Mouse (Mus musculus) B cell, adult 62 days (primary cell): ENCODE results near the gene Tle2. TPM values are rescaled to one million over a fixed set of nuclear protein-coding genes. Genes with fewer than 3 reads are reported as not detected.

ENCODE experiments used
- total RNA-seq: library from RNA; stranded (reverse); gene quantifications from 4 replicates; pipeline ENCODE4 v1.2.4, GENCODE M21; 2023

Gene Tle2
- total RNA-seq = 2.8 to 6.0 TPM (median 4.1 TPM) in 4 replicates

DNA sequence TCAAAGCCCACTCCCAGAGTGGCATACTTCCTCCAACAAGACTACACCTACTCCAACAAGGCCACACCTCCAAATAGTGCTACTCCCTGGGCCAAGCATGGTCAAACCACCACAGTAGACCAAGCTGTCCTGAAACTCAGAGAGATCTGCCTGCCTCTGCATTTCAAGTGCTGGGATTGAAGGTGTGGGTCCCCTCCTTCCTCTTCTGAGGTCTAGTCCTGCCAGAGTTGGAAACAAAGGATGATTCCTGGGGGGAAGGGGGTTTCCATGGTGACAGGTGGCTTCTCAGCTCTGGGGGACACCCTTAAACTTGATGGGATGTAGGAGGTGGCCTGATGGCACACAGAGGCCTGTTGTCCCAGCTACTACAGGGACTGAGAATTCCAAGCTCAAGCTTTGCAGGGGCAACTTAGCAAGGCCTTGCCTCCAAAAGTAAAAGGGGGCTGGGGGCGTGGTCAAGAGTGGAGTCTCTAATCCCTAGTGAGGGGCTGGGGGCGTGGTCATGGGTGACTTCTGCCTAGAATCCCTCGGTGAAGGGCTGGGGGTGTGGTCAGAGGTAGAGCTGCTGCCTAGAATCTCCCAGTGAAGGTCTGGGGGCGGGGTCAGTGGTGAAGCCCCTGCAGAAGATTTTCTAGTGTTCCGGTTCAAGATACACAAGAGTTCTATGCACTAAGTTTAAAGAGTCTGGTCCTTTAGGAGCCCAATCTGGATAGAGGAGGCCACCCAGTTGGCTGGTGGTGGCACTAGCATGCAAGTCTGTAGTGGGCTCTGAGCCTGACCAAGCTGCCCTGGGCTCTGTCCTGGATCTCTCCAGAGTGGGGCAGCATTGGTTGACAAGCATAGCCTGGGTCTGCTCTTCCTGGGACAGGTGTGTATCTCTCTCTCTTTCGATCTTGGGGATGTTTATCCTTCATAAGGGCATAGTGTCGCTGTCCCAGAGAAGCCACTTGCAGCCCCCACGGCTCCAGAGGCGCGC lies at the start of gene Tle2:
Gene Tle2 (plus strand): TSS at position 481 of the 976 bp plus-strand sequence.

DNA sequence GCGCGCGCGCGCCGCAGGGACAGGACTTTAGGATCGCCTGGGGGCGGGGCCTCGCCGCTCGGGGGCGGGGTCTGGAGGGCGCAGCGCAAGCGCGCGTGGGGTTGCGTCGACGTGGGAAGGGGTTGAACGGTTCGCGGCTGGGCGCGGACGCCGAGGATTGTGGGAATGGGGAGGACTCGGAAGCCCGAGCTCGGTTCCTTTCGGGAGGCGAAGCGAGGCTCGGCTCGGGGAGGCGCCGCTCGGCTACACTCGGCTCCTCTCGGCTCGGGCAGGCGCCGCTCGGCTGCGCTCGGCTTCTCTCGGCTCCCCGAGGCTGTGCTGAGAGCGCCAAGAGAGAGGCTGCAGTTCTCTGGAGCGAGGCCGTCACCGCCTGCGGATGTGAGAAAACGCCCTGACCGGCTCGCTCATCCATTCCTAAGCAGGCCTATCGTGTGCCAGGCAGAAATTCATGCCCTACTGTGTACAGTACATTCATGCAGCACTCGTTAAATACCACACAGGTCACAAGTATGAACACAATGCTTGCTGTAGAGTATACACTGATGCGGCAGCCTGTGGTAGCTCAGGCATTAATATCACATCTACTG lies 29.1 kb upstream of the Tle2 start, which contains the start of gene Gna11:
Gene Gna11 (minus strand): TSS at position 30 of the 587 bp plus-strand sequence.

DNA sequence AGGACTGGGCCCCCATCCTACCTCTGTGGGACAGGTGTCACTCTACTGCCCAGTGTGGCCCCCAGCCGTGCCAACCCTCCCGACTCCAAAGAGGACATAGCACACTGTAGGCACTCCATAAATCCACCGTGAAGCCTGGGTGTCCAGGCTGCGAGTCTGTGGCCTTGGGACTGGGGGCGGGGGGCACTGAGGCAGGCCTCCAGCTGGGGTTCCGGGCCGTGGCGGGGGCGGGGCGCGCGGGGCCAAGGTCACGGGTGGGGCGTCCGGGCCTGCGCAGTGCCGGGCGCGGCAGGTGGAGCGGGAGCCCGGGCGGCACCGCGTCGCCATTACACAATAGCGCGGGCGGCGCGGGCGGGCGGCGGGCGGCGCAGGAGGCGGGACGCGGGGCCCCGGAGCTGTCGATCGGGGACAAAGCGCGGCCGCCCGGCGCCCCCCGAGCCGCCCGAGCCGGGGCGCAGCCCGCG lies 15.2 kb upstream of the Tle2 start, which contains the start of gene Aes:
Gene Aes (plus strand): TSS at position 326 of the 464 bp plus-strand sequence.

DNA sequence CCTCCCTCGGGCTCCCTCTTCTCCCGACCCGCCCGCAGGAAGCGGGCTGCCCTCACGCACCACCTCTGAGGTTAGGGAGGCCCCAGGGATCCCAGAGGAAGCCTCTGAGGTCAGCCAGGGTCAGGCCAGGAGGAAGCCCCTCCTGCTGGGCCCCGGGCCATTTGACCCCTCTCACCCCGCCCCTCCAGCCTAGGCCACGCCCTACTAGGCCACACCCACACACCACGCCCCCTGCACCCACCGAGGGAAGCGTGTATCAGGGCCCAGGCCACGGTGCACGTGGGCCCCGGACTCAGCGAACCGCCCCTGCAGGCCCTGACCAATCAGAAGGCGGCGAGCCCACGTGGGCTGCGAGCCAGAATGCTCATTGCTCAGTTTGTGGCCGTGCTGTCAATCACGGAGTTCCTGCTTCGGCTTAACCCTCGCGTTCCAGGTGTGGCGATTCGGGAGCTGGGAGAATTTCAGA lies 26.4 kb downstream of the Tle2 start, which contains the start of gene Tle6:
Gene Tle6 (minus strand): TSS at position 336 of the 466 bp plus-strand sequence.

DNA sequence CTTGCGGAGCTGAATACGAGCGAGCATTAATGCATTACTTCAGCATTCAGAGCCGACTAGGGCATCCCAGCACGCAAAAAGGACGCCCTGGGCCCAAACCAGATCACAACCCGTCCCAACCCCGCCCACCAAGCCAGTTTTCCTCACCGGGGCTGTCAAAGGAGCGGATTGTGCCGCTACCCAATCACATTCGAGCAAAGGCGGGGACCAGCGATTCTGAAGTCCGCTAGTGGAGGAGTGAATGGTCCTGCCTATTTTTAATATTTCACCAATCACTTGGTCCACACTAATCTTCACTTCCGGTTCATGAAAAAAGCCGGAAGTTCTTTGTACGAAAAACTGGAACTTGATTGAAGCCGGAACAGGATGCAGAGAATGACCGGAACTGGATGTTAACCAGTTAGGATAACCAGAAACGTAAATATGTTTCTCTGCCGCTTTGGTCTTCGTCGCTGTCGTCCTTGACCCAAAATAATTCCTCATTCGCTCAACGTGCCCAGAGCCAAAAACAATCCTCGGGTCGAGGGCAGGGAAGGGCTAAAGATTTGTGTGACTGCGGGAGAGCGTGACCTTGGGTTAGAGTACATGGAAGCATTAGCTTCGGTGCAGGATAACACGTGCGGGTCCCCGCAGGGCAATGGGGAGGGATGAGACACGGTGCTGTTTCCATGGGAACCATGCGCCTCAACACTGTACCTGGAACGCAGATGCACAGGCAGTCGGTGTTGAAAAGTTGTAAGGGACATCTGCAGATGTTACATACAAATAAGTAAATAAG lies 31.8 kb downstream of the Tle2 start, which contains the start of gene BC025920:
Gene BC025920 (plus strand): TSS at position 297 of the 778 bp plus-strand sequence.

DNA sequence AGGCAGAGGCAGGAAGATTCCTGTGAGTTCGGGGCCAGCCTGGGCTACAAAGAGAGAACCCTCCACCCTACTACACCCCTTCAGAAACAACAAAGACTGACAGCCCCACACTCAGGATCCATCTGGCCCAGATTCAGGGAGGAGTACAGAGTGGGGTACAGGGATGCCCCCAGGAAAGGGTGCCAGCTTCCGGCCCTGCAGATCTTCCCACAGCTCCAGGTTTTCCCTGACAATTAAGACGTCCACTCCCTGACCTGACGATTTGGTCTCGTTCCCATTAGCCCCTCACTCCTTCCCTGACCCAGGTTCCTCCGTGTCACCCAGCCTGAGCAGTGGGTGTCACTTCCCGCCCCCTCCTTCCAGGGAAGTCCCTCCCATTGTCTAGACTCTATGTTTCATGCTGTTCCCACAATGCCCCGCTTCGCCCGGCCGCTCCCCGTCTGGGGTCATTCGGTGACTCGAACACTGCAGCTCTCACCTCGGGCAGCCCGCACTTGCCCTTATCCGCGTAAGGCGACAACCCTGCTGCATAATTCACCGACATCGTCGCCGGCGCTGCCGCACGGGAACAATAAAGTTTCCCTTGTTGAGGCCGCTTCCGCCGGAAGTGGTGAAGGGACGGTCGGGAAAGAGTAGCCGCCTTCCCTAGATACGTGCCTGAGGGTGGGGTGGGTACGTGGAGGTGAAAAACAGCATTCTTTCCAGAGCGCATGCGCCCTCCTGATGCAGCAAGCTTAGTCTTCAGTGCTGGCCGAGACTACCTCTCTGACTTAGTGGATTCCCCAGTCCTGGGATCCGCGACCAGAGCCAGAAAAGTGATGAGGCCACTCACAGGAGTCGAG lies 52.9 kb downstream of the Tle2 start, which contains the start of gene Sirt6:
Gene Sirt6 (minus strand): TSS at position 804 of the 842 bp plus-strand sequence.

DNA sequence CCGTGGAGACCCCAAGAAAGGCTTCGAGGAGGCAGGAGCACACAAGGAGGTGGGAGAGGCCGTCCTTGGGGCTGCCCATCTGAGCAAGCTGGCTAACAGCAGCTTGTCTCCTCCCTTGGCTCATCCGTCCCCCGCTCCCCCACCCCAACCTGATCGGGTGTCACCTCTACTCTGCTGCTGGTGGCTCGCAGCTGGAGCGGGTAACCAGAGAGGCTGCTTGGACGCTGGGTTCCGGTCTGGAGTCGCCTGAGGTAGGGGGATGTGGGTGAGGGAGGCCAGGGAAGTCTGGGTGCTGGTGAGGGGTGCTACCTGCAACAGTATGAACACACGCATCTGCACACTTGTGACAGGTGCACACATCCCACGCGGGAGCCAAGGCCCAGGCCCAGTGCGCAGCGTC lies 54.0 kb downstream of the Tle2 start, which contains the start of gene Ankrd24:
Gene Ankrd24 (plus strand): TSS at position 151 of the 400 bp plus-strand sequence.

Other genes starting within 250 kb of the Tle2 start
- gene Tbxa2r, start 245.8 kb upstream of the Tle2 start, total RNA-seq = 3.3 to 4.4 TPM (median 3.7 TPM) in 4 replicates
- 0.57 to 1.1 TPM (median 0.80 TPM) in 4 replicates for gene Gipc3, start 231.3 kb upstream of the Tle2 start, total RNA-seq
- 71.5 to 76.8 TPM (median 75.7 TPM) in 4 replicates for gene Hmg20b, start 224.1 kb upstream of the Tle2 start, total RNA-seq
- gene Mfsd12, start 217.1 kb upstream of the Tle2 start, total RNA-seq = 8.7 to 13.6 TPM (median 9.9 TPM) in 4 replicates
- 5.0 to 8.0 TPM (median 6.8 TPM) in 4 replicates for gene 4930404N11Rik, start 208.7 kb upstream of the Tle2 start, total RNA-seq
- 41.9 to 52.4 TPM (median 51.6 TPM) in 4 replicates for gene Fzr1, start 196.0 kb upstream of the Tle2 start, total RNA-seq
- 37.0 to 49.1 TPM (median 44.0 TPM) in 4 replicates for gene Dohh, start 190.1 kb upstream of the Tle2 start, total RNA-seq
- gene Gm48551, start 190.1 kb upstream of the Tle2 start, total RNA-seq = 1.4 to 3.0 TPM (median 2.2 TPM) in 4 replicates
- gene Gm48552, start 185.6 kb upstream of the Tle2 start, total RNA-seq = 2.3 to 8.8 TPM (median 6.4 TPM) in 4 replicates
- 4.3 to 8.4 TPM (median 7.4 TPM) in 4 replicates for gene Smim24, start 181.5 kb upstream of the Tle2 start, total RNA-seq
- 18.3 to 24.4 TPM (median 19.5 TPM) in 4 replicates for gene Nfic, start 118.9 kb upstream of the Tle2 start, total RNA-seq
- not detected in 4 replicates for gene Celf5, start 91.9 kb upstream of the Tle2 start, total RNA-seq
- 99.6 to 113 TPM (median 106 TPM) in 4 replicates for gene Ncln, start 78.2 kb upstream of the Tle2 start, total RNA-seq
- 48.2 to 59.1 TPM (median 54.6 TPM) in 4 replicates for gene S1pr4, start 74.4 kb upstream of the Tle2 start, total RNA-seq
- 5.1 to 6.6 TPM (median 5.9 TPM) in 4 replicates for gene Gna15, start 50.3 kb upstream of the Tle2 start, total RNA-seq
- gene Gna11, start 29.4 kb upstream of the Tle2 start, total RNA-seq = 24.1 to 34.4 TPM (median 29.1 TPM) in 4 replicates
- 294 to 321 TPM (median 315 TPM) in 4 replicates for gene Aes, start 15.1 kb upstream of the Tle2 start, total RNA-seq
- 2.2 to 2.5 TPM in 2 of 4 replicates, not detected in the others for gene Tle6, start 26.5 kb downstream of the Tle2 start, total RNA-seq
- 2.7 to 4.5 TPM (median 3.1 TPM) in 4 replicates for gene BC025920, start 31.7 kb downstream of the Tle2 start, total RNA-seq
- 18.6 to 23.1 TPM (median 19.3 TPM) in 4 replicates for gene Sirt6, start 53.2 kb downstream of the Tle2 start, total RNA-seq
- gene Ankrd24, start 54.0 kb downstream of the Tle2 start, total RNA-seq = 1.1 to 3.1 TPM (median 1.5 TPM) in 4 replicates
- 1.2 to 2.7 TPM (median 2.2 TPM) in 4 replicates for gene Gm10778, start 74.5 kb downstream of the Tle2 start, total RNA-seq
- gene Zfp433, start 130.3 kb downstream of the Tle2 start, total RNA-seq = 4.7 to 10.9 TPM (median 7.2 TPM) in 4 replicates
- 6.1 to 10.3 TPM (median 8.4 TPM) in 4 replicates for gene Gm3055, start 196.6 kb downstream of the Tle2 start, total RNA-seq
- gene Gm4767, start 237.6 kb downstream of the Tle2 start, total RNA-seq = 1.4 to 2.6 TPM (median 2.2 TPM) in 4 replicates